Mouse (Mus musculus): ENCODE data around the gene Itih4. TPM values are rescaled to one million over a fixed set of nuclear protein-coding genes. Genes with fewer than 3 reads are reported as not detected.

Gene Itih4
- polyA plus RNA-seq, 1 experiment, result 1.4 TPM

GRCm38 (mm10) chr14:30881718-30882108 lies 4.6 kb upstream of the Itih4 start:
- TF ChIP-seq CTCF (IDR thresholded peaks at IDR 0.05; ENCODE audit: borderline replicate concordance, control insufficient read depth, extremely low read depth, insufficient read depth, low read length, poor library complexity), result no peak
- no peak for TF ChIP-seq POLR2A (IDR thresholded peaks at IDR 0.05; ENCODE audit: control insufficient read depth, extremely low read depth, insufficient read depth, low read length, poor library complexity)
- Histone ChIP-seq H3K36me3 (ENCODE audit: control insufficient read depth, insufficient read depth, low read length) (no peaks in the 10 kb centered on the region), H3K27ac (ENCODE audit: control insufficient read depth, insufficient read depth, low read length) (no peak overlapping the region), H3K4me3 (ENCODE audit: control insufficient read depth, insufficient read depth, low read length) (no peak overlapping the region), H3K27me3 (ENCODE audit: control insufficient read depth, insufficient read depth, low read length) (no peaks in the 10 kb centered on the region), H3K4me1 (replicated peaks; ENCODE audit: control insufficient read depth, insufficient read depth, low read length) (no peaks in the 10 kb centered on the region)
- 94% methylated on average over 3 of the region's 3 CpGs for WGBS
- no peak for DNase-seq

GRCm38 (mm10) chr14:30885298-30885697 lies 978 bp upstream of the Itih4 start:
- no peak overlapping the region for H3K27ac ChIP-seq (ENCODE audit: control insufficient read depth, insufficient read depth, low read length)
- no peak overlapping the region for H3K4me3 ChIP-seq (ENCODE audit: control insufficient read depth, insufficient read depth, low read length)
- TF ChIP-seq CTCF (IDR thresholded peaks at IDR 0.05; ENCODE audit: borderline replicate concordance, control insufficient read depth, extremely low read depth, insufficient read depth, low read length, poor library complexity) (no peak), POLR2A (IDR thresholded peaks at IDR 0.05; ENCODE audit: control insufficient read depth, extremely low read depth, insufficient read depth, low read length, poor library complexity) (no peak)
- no peak for DNase-seq
- 36% methylated on average over 3 of the region's 3 CpGs for WGBS
- 0 out of 2 replicates have a peak, but pooled peaks cover 5% of the 10 kb centered on the region for H3K4me1 ChIP-seq (replicated peaks; ENCODE audit: control insufficient read depth, insufficient read depth, low read length)
- H3K36me3 ChIP-seq (ENCODE audit: control insufficient read depth, insufficient read depth, low read length), result no peaks in the 10 kb centered on the region
- H3K27me3 ChIP-seq (ENCODE audit: control insufficient read depth, insufficient read depth, low read length), result no peaks in the 10 kb centered on the region

GRCm38 (mm10) chr14:30888271-30888732 lies 2.0 kb downstream of the Itih4 start:
- no peak for DNase-seq
- Histone ChIP-seq H3K27ac (ENCODE audit: control insufficient read depth, insufficient read depth, low read length) (no peak overlapping the region), H3K4me1 (replicated peaks; ENCODE audit: control insufficient read depth, insufficient read depth, low read length) (0 out of 2 replicates have a peak, but pooled peaks cover 5% of the 10 kb centered on the region), H3K27me3 (ENCODE audit: control insufficient read depth, insufficient read depth, low read length) (no peaks in the 10 kb centered on the region), H3K36me3 (ENCODE audit: control insufficient read depth, insufficient read depth, low read length) (no peaks in the 10 kb centered on the region), H3K4me3 (ENCODE audit: control insufficient read depth, insufficient read depth, low read length) (no peak overlapping the region)
- no peak for TF ChIP-seq CTCF (IDR thresholded peaks at IDR 0.05; ENCODE audit: borderline replicate concordance, control insufficient read depth, extremely low read depth, insufficient read depth, low read length, poor library complexity)
- no peak for TF ChIP-seq POLR2A (IDR thresholded peaks at IDR 0.05; ENCODE audit: control insufficient read depth, extremely low read depth, insufficient read depth, low read length, poor library complexity)
- 16% methylated on average over 9 of the region's 9 CpGs for WGBS

GRCm38 (mm10) chr14:30899972-30900371 lies 13.7 kb downstream of the Itih4 start:
- Histone ChIP-seq H3K4me3 (ENCODE audit: control insufficient read depth, insufficient read depth, low read length) (no peak overlapping the region), H3K36me3 (ENCODE audit: control insufficient read depth, insufficient read depth, low read length) (no peaks in the 10 kb centered on the region), H3K4me1 (replicated peaks; ENCODE audit: control insufficient read depth, insufficient read depth, low read length) (no peaks in the 10 kb centered on the region), H3K27ac (ENCODE audit: control insufficient read depth, insufficient read depth, low read length) (no peak overlapping the region), H3K27me3 (ENCODE audit: control insufficient read depth, insufficient read depth, low read length) (no peaks in the 10 kb centered on the region)
- DNase-seq, result no peak
- 73% methylated on average over 3 of the region's 3 CpGs for WGBS
- TF ChIP-seq POLR2A (IDR thresholded peaks at IDR 0.05; ENCODE audit: control insufficient read depth, extremely low read depth, insufficient read depth, low read length, poor library complexity) (no peak), CTCF (IDR thresholded peaks at IDR 0.05; ENCODE audit: borderline replicate concordance, control insufficient read depth, extremely low read depth, insufficient read depth, low read length, poor library complexity) (no peak)

GRCm38 (mm10) chr14:30902628-30903027 lies 16.4 kb downstream of the Itih4 start:
- TF ChIP-seq POLR2A (IDR thresholded peaks at IDR 0.05; ENCODE audit: control insufficient read depth, extremely low read depth, insufficient read depth, low read length, poor library complexity), result no peak
- TF ChIP-seq CTCF (IDR thresholded peaks at IDR 0.05; ENCODE audit: borderline replicate concordance, control insufficient read depth, extremely low read depth, insufficient read depth, low read length, poor library complexity), result no peak
- no peak for DNase-seq
- no peak overlapping the region for H3K27ac ChIP-seq (ENCODE audit: control insufficient read depth, insufficient read depth, low read length)
- 92% methylated on average over 5 of the region's 5 CpGs for WGBS
- no peaks in the 10 kb centered on the region for H3K4me1 ChIP-seq (replicated peaks; ENCODE audit: control insufficient read depth, insufficient read depth, low read length)
- no peak overlapping the region for H3K4me3 ChIP-seq (ENCODE audit: control insufficient read depth, insufficient read depth, low read length)
- no peaks in the 10 kb centered on the region for H3K36me3 ChIP-seq (ENCODE audit: control insufficient read depth, insufficient read depth, low read length)
- no peaks in the 10 kb centered on the region for H3K27me3 ChIP-seq (ENCODE audit: control insufficient read depth, insufficient read depth, low read length)

- H3K4me1 ChIP-seq (replicated peaks; ENCODE audit: control insufficient read depth, insufficient read depth, low read length), result no peaks in the 10 kb centered on the region
- H3K36me3 ChIP-seq (ENCODE audit: control insufficient read depth, insufficient read depth, low read length), result no peaks in the 10 kb centered on the region
- no peak overlapping the region for H3K4me3 ChIP-seq (ENCODE audit: control insufficient read depth, insufficient read depth, low read length)
- no peak for DNase-seq
- H3K27me3 ChIP-seq (ENCODE audit: control insufficient read depth, insufficient read depth, low read length), result no peaks in the 10 kb centered on the region
- TF ChIP-seq CTCF (IDR thresholded peaks at IDR 0.05; ENCODE audit: borderline replicate concordance, control insufficient read depth, extremely low read depth, insufficient read depth, low read length, poor library complexity) (no peak), POLR2A (IDR thresholded peaks at IDR 0.05; ENCODE audit: control insufficient read depth, extremely low read depth, insufficient read depth, low read length, poor library complexity) (no peak)
- 75% methylated on average over 3 of the region's 3 CpGs for WGBS
- H3K27ac ChIP-seq (ENCODE audit: control insufficient read depth, insufficient read depth, low read length), result no peak overlapping the region
These were observed 16.8 kb downstream of the Itih4 start for GRCm38 (mm10) chr14:30903036-30903435.

GRCm38 (mm10) chr14:30904307-30904706 lies 18.0 kb downstream of the Itih4 start:
- DNase-seq, result no peak
- Histone ChIP-seq H3K4me1 (replicated peaks; ENCODE audit: control insufficient read depth, insufficient read depth, low read length) (no peaks in the 10 kb centered on the region), H3K27me3 (ENCODE audit: control insufficient read depth, insufficient read depth, low read length) (no peaks in the 10 kb centered on the region), H3K36me3 (ENCODE audit: control insufficient read depth, insufficient read depth, low read length) (no peaks in the 10 kb centered on the region), H3K27ac (ENCODE audit: control insufficient read depth, insufficient read depth, low read length) (no peak overlapping the region), H3K4me3 (ENCODE audit: control insufficient read depth, insufficient read depth, low read length) (no peak overlapping the region)
- 91% methylated on average over 8 of the region's 8 CpGs for WGBS
- TF ChIP-seq POLR2A (IDR thresholded peaks at IDR 0.05; ENCODE audit: control insufficient read depth, extremely low read depth, insufficient read depth, low read length, poor library complexity), result no peak
- no peak for TF ChIP-seq CTCF (IDR thresholded peaks at IDR 0.05; ENCODE audit: borderline replicate concordance, control insufficient read depth, extremely low read depth, insufficient read depth, low read length, poor library complexity)

All from thymus, adult 2 months (tissue).